In genomic region chr5:12243179-12243805, GRCm38 (mm10) we compare ENCODE assay signal across 30 mouse cellular contexts.
DNase-seq lines count a peak whose midpoint lies in the region; ATAC-seq and TF ChIP-seq lines count a peak whose summit lies in the region.
"Had no signal": no experiment of that assay in that cellular context is flagged by ENCODE, and none has a peak within 500 bp of the region (broad histone marks: within the 10 kb centered on the region; RNA-seq: fewer than 3 reads in every experiment).

No protein-coding gene starts in this region.

- H3K4me2 ChIP-seq in embryonic facial prominence, embryonic 14.5 days (ENCODE audit: low read depth, low read length), result no peak overlapping the region
- H3K4me2 ChIP-seq in kidney, postnatal 0 days (ENCODE audit: low read length), result 0 out of 2 replicates have a peak overlapping the region, but pooled peaks have one; percentile 8
- H3K4me2 ChIP-seq in lung, postnatal 0 days (replicated peaks; ENCODE audit: low read depth, low read length), result no peak overlapping the region
- H3K4me2 ChIP-seq: embryonic facial prominence, embryonic 12.5 days; forebrain, embryonic 15.5 days; heart, embryonic 11.5 days; hindbrain, embryonic 12.5 days; intestine, embryonic 15.5 days; lung, embryonic 15.5 days; stomach, embryonic 15.5 days had no signal

- no peaks in the 10 kb centered on the region for H3K4me1 ChIP-seq in embryonic facial prominence, embryonic 14.5 days (ENCODE audit: control insufficient read depth, insufficient read depth, low read length)
- H3K4me1 ChIP-seq in embryonic facial prominence, embryonic 10.5 days, result no peaks in the 10 kb centered on the region
- H3K4me1 ChIP-seq in kidney, postnatal 0 days (replicated peaks; ENCODE audit: insufficient read depth, low read length), result no peaks in the 10 kb centered on the region; the same call in 1 of the 2 replicates
- H3K4me1 ChIP-seq in lung, postnatal 0 days (ENCODE audit: insufficient read depth, low read depth, low read length), result no peaks in the 10 kb centered on the region
- H3K4me1 ChIP-seq in lung, adult 2 months (ENCODE audit: control insufficient read depth, insufficient read depth, low read length), result no peaks in the 10 kb centered on the region
- H3K4me1 ChIP-seq: embryonic facial prominence, embryonic 12.5 days; forebrain, embryonic 10.5 days; forebrain, embryonic 15.5 days; hindbrain, embryonic 12.5 days; intestine, embryonic 15.5 days; lung, embryonic 15.5 days; stomach, embryonic 15.5 days had no signal

- no peaks in the 10 kb centered on the region for H3K36me3 ChIP-seq in embryonic facial prominence, embryonic 14.5 days (ENCODE audit: control insufficient read depth, insufficient read depth, low read length)
- no peaks in the 10 kb centered on the region for H3K36me3 ChIP-seq in embryonic facial prominence, embryonic 10.5 days (replicated peaks)
- H3K36me3 ChIP-seq in kidney, postnatal 0 days (ENCODE audit: insufficient read depth, low read length), result no peaks in the 10 kb centered on the region
- no peaks in the 10 kb centered on the region for H3K36me3 ChIP-seq in lung, postnatal 0 days (ENCODE audit: insufficient read depth, low read length)
- H3K36me3 ChIP-seq: embryonic facial prominence, embryonic 12.5 days; forebrain, embryonic 10.5 days; forebrain, embryonic 15.5 days; G1E; hindbrain, embryonic 12.5 days; intestine, embryonic 15.5 days; lung, embryonic 15.5 days; stomach, embryonic 15.5 days had no signal

- DNase-seq in embryonic facial prominence, embryonic 14.5 days (ENCODE audit: low spot score), result peak; percentile 63
- DNase-seq in embryonic facial prominence, embryonic 10.5 days (ENCODE audit: low spot score), result no peak
- DNase-seq in kidney, postnatal 0 days (ENCODE audit: low spot score), result peak; percentile 87
- no peak for DNase-seq in kidney, adult 11 months
- peak; percentile 51 for DNase-seq in lung, postnatal 0 days (ENCODE audit: low spot score)
- no peak for DNase-seq in lung, adult 2 months
- DNase-seq in urinary bladder, postnatal 36 days (ENCODE audit: low spot score in 2 of 2), result peak; percentile 41 to 49
- DNase-seq: adrenal gland, postnatal 10 days; cerebellum, adult 8-10 months; cerebellum, postnatal 25 days; gastrocnemius, adult 2 months; gastrocnemius, postnatal 36 days; heart, adult 18-20 months; heart, postnatal 36 days; layer of hippocampus, postnatal 36 days; left cerebral cortex, postnatal 4 days; liver; midbrain, embryonic 14.5 days; right cerebral cortex, postnatal 25 days had no signal

- H3K9me3 ChIP-seq in embryonic facial prominence, embryonic 14.5 days (ENCODE audit: control insufficient read depth, low read length), result no peaks in the 10 kb centered on the region
- H3K9me3 ChIP-seq in embryonic facial prominence, embryonic 10.5 days, result no peaks in the 10 kb centered on the region
- H3K9me3 ChIP-seq in kidney, postnatal 0 days (replicated peaks; ENCODE audit: low read length), result no peaks in the 10 kb centered on the region
- no peaks in the 10 kb centered on the region for H3K9me3 ChIP-seq in lung, postnatal 0 days (ENCODE audit: low read length)
- H3K9me3 ChIP-seq: embryonic facial prominence, embryonic 12.5 days; forebrain, embryonic 10.5 days; forebrain, embryonic 15.5 days; G1E; hindbrain, embryonic 12.5 days; intestine, embryonic 15.5 days; lung, embryonic 15.5 days; stomach, embryonic 15.5 days had no signal

- no peaks in the 10 kb centered on the region for H3K27me3 ChIP-seq in embryonic facial prominence, embryonic 14.5 days (replicated peaks; ENCODE audit: control insufficient read depth, insufficient read depth, low read length)
- no peaks in the 10 kb centered on the region for H3K27me3 ChIP-seq in embryonic facial prominence, embryonic 10.5 days (replicated peaks; ENCODE audit: low read depth, poor library complexity, severe bottlenecking)
- no peaks in the 10 kb centered on the region for H3K27me3 ChIP-seq in kidney, postnatal 0 days (ENCODE audit: insufficient read depth, low read length)
- no peaks in the 10 kb centered on the region for H3K27me3 ChIP-seq in lung, postnatal 0 days (replicated peaks; ENCODE audit: insufficient read depth, low read length)
- H3K27me3 ChIP-seq: embryonic facial prominence, embryonic 12.5 days; forebrain, embryonic 15.5 days; hindbrain, embryonic 12.5 days; intestine, embryonic 15.5 days; lung, embryonic 15.5 days; stomach, embryonic 15.5 days had no signal

- TF ChIP-seq POLR2A in lung, adult 2 months (IDR thresholded peaks at IDR 0.05; ENCODE audit: borderline replicate concordance, extremely low read depth, low read depth, low read length), result no peak

- WGBS in embryonic facial prominence, embryonic 14.5 days, result 57% methylated on average over 9 of the region's 9 CpGs
- WGBS in embryonic facial prominence, embryonic 10.5 days, result 80% methylated on average over 9 of the region's 9 CpGs
- 18% methylated on average over 9 of the region's 9 CpGs for WGBS in kidney, postnatal 0 days
- WGBS in lung, postnatal 0 days, result 27% methylated on average over 9 of the region's 9 CpGs
- 45% methylated on average over 9 of the region's 9 CpGs for WGBS in lung, adult 2 months

- ATAC-seq in embryonic facial prominence, embryonic 14.5 days (ENCODE audit: low read depth), result peak; percentile 55
- peak; percentile 49; the same call in 1 of the 2 replicates for ATAC-seq in kidney, postnatal 0 days (replicated peaks; ENCODE audit: low FRiP score, low read depth)
- peak; percentile 44; the same call in 1 of the 2 replicates for ATAC-seq in lung, postnatal 0 days
- ATAC-seq: forebrain, embryonic 15.5 days; hindbrain, postnatal 0 days; intestine, embryonic 15.5 days had no signal

- H3K27ac ChIP-seq in embryonic facial prominence, embryonic 14.5 days (replicated peaks; ENCODE audit: low read depth, low read length), result no peak overlapping the region
- no peak overlapping the region for H3K27ac ChIP-seq in embryonic facial prominence, embryonic 10.5 days (replicated peaks)
- H3K27ac ChIP-seq in kidney, postnatal 0 days, result no peak overlapping the region
- H3K27ac ChIP-seq in lung, postnatal 0 days (ENCODE audit: low read length), result no peak overlapping the region
- H3K27ac ChIP-seq: embryonic facial prominence, embryonic 12.5 days; forebrain, embryonic 10.5 days; forebrain, embryonic 15.5 days; gastrocnemius, adult 2 months; hindbrain, embryonic 12.5 days; hindbrain, postnatal 0 days; intestine, embryonic 15.5 days; liver, embryonic 14.5 days; lung, embryonic 15.5 days; stomach, embryonic 15.5 days had no signal

- TF ChIP-seq CTCF in kidney, postnatal 0 days (IDR thresholded peaks at IDR 0.05; ENCODE audit: low read depth), result no peak
- no peak for TF ChIP-seq CTCF in lung, postnatal 0 days (IDR thresholded peaks at IDR 0.05)
- TF ChIP-seq CTCF in lung, adult 2 months (IDR thresholded peaks at IDR 0.05; ENCODE audit: insufficient read depth, low read length), result no peak

- TF ChIP-seq EP300 in lung, postnatal 0 days (IDR thresholded peaks at IDR 0.05), result no peak

- H3K4me3 ChIP-seq in embryonic facial prominence, embryonic 14.5 days (ENCODE audit: low read depth, low read length), result no peak overlapping the region
- H3K4me3 ChIP-seq in embryonic facial prominence, embryonic 10.5 days, result no peak overlapping the region
- H3K4me3 ChIP-seq in kidney, postnatal 0 days (replicated peaks; ENCODE audit: low read depth, low read length), result no peak overlapping the region
- H3K4me3 ChIP-seq in lung, postnatal 0 days (ENCODE audit: low read depth, low read length), result no peak overlapping the region
- no peak overlapping the region for H3K4me3 ChIP-seq in lung, adult 2 months (replicated peaks; ENCODE audit: extremely low read depth, low read depth, low read length)
- H3K4me3 ChIP-seq: embryonic facial prominence, embryonic 12.5 days; forebrain, embryonic 10.5 days; forebrain, embryonic 15.5 days; gastrocnemius, adult 2 months; hindbrain, embryonic 12.5 days; intestine, embryonic 15.5 days; lung, embryonic 15.5 days; stomach, embryonic 15.5 days had no signal

- H3K9ac ChIP-seq in embryonic facial prominence, embryonic 14.5 days (ENCODE audit: low read depth, low read length), result no peak overlapping the region
- no peak overlapping the region for H3K9ac ChIP-seq in kidney, postnatal 0 days (ENCODE audit: low read depth, low read length)
- no peak overlapping the region for H3K9ac ChIP-seq in lung, postnatal 0 days (replicated peaks; ENCODE audit: low read depth)
- H3K9ac ChIP-seq: embryonic facial prominence, embryonic 12.5 days; forebrain, embryonic 15.5 days; hindbrain, embryonic 12.5 days; intestine, embryonic 15.5 days; liver, embryonic 14.5 days; lung, embryonic 15.5 days; stomach, embryonic 15.5 days had no signal

Comparison
In these comparisons a context has a peak if more than half of its experiments do, and no peak if none do; other contexts are left out.
1. DNase-seq: peak in embryonic facial prominence, embryonic 14.5 days (single experiment), kidney, postnatal 0 days (single experiment), lung, postnatal 0 days (single experiment) and urinary bladder, postnatal 36 days (2 of 2); none in embryonic facial prominence, embryonic 10.5 days (single experiment), kidney, adult 11 months (single experiment) and lung, adult 2 months (single experiment).
2. Peak in every context shown above with its lines, with median percentiles within 50 percentile points of each other: ATAC-seq.